Mouse (Mus musculus): Measurements from ENCODE around the gene Hoxc13.

GRCm38 (mm10) chr15:102919336-102920180 lies 1.3 kb upstream of the Hoxc13 start:
- no peak for TF ChIP-seq EP300 (optimal IDR thresholded peaks at IDR 0.05)
- TF ChIP-seq CTCF (IDR thresholded peaks at IDR 0.05; ENCODE audit: low read depth) = no peak

Data from stomach, postnatal 0 days (tissue).